Mouse (Mus musculus) heart, postnatal 25 days (tissue): ENCODE data around the gene Ncstn. TPM values are rescaled to one million over a fixed set of nuclear protein-coding genes. Genes with fewer than 3 reads are reported as not detected.

Experiments used
- total RNA-seq, 2 experiments: library from RNA; stranded (reverse); gene quantifications; 2 replicates each; pipeline ENCODE4 v1.2.3; 2021

Gene Ncstn
- total RNA-seq, 2 experiments from 2014 or later, result 42.8 to 44.4 TPM

Other genes with a start within 250 kb of the Ncstn start
- 1 to 10 TPM; 1.5 to 2.4 TPM for gene Cd84, start 243.1 kb downstream of the Ncstn start, total RNA-seq
- gene Gm10521, start 187.1 kb downstream of the Ncstn start, total RNA-seq, result under 1 TPM; 0.08 to 0.16 TPM
- under 1 TPM in 1 of 2 experiments, not detected in 1; 0.47 TPM for gene Slamf6, start 165.3 kb downstream of the Ncstn start, total RNA-seq
- gene Vangl2, start 54.4 kb downstream of the Ncstn start, total RNA-seq, result 1 to 10 TPM; 1.5 to 2.4 TPM
- not detected for gene Nhlh1, start 25.2 kb downstream of the Ncstn start, total RNA-seq
- gene Copa, start 266 bp downstream of the Ncstn start, total RNA-seq, result 100 to 1,000 TPM; 104 to 113 TPM
- 100 to 1,000 TPM; 120 to 122 TPM for gene Pex19, start 44.0 kb upstream of the Ncstn start, total RNA-seq
- 100 to 1,000 TPM; 109 to 114 TPM for gene Dcaf8, start 65.3 kb upstream of the Ncstn start, total RNA-seq
- gene Pea15a, start 124.0 kb upstream of the Ncstn start, total RNA-seq, result 10 to 100 TPM; 65.8 to 70.5 TPM
- 10 to 100 TPM; 12.6 to 18.0 TPM for gene Casq1, start 137.1 kb upstream of the Ncstn start, total RNA-seq
- not detected for gene Atp1a4, start 175.6 kb upstream of the Ncstn start, total RNA-seq
- 10 to 100 TPM in 1 of 2 experiments, 1 to 10 TPM in 1; 9.3 to 15.2 TPM for gene Igsf8, start 178.8 kb upstream of the Ncstn start, total RNA-seq
- gene Atp1a2, start 215.3 kb upstream of the Ncstn start, total RNA-seq, result 100 to 1,000 TPM; 600 to 610 TPM
- under 1 TPM in 1 of 2 experiments, not detected in 1; 0.06 TPM for gene Kcnj9, start 246.5 kb upstream of the Ncstn start, total RNA-seq